Mouse (Mus musculus) thymus, postnatal 0 days (tissue): ENCODE measurements at regions not wholly inside any gene's neighbourhood (a gene's known extent, or its start where the extent isn't known, plus 50 kb on each side); places are given as distances from the start of the nearest gene placed in this dataset.

ENCODE experiments used
- DNase-seq: peaks from one replicate; pipeline ENCODE4 v3.0.0-alpha.2; 2015; ENCODE audit warnings: low spot score

DNA sequence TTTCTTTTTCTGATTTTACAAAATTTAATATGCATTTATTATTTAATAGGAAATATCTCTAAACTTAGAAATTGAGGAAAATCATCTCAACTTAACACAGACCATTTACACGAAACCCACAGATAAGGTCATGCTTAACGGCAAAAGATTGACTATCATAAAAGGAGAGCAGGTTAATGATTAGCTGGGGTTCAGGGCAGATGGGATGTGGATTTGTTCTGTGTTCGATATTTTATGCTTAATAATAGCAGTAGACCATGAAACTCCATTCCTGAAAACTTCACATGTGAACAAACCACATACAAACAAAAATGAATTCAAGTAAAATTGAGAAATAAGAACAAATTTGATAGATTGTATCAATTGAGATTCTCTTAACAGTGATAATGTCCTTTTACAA lies 160.4 kb upstream of the Serp2 start:
- no peak for DNase-seq

DNA sequence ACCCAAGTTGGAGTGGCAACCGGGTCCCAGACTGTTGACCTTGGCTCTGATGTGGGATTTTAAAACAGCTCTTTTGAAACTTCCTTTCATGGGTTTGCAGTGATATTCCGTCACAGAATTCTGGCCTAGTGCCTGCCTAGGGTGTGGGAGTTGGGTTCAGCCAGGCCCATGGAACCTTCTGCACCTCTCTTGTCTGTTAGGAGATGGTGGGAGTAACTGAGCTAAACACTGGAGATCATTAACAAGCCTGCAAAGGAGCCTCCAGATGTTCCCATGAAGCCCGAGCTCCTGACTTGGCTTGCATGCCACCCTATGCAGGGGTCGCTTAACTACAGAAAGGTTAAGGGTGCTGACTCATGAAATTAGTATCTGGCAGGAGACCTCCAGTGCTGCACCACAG lies 158.0 kb upstream of the Serp2 start:
- no peak for DNase-seq

DNA sequence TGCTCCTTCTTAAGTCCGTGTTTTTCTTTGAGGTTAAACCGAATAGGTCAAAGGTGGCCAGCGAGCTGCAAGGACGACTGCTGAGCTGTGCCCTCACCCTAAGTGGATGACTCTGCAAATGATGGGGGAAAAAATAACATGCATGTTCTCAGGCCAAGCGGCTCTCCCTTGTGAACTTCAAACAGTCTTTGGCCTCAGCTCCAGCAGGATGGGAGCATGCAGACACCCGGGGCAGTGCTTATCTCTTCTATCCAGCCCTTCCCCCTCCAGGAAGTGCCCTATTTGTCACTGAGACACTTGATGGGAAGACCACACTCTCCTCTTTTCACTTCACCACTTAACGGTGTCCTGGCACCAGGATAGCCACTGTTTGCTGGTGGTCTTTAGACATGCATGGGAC lies 157.3 kb upstream of the Serp2 start:
- no peak for DNase-seq

DNA sequence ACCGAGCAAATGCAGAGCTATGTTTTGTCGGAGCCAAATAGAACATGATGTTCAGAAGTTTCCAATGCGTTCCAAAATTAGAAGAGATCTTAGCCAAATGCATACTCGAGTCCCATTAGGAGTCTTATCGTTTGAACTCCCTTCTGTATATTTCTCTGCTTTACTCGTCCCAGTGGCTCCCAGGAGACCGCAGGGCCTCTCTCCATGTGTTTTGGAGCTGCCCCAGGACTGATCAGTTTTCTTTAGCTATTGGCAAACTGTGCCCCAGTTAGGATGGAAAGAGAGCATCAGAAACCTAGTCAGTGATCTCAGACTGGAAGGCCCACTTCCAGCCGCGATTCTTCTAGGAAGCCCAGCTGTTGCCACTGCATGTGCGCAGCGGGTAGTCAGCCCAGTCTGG lies 152.0 kb upstream of the Serp2 start:
- DNase-seq: no peak

DNA sequence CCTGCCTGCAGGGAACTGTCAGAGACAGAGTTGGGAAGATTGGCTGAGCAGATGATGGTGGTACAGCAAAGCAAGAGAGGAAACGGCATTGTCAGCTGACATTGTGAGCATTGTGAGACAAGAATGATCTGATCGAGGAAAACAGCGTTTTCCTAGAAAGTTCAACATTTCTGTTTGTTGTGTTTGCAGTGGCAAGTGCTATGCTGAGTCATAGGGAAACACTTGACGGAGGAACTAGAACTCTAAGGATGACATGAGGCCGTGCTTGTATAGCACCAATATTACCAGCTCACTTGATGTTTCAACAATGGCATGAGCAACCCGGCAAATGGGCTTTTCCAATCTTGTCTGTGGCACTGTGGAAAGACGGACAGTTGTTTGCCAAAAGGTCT lies 146.7 kb upstream of the Serp2 start:
- DNase-seq: no peak

DNA sequence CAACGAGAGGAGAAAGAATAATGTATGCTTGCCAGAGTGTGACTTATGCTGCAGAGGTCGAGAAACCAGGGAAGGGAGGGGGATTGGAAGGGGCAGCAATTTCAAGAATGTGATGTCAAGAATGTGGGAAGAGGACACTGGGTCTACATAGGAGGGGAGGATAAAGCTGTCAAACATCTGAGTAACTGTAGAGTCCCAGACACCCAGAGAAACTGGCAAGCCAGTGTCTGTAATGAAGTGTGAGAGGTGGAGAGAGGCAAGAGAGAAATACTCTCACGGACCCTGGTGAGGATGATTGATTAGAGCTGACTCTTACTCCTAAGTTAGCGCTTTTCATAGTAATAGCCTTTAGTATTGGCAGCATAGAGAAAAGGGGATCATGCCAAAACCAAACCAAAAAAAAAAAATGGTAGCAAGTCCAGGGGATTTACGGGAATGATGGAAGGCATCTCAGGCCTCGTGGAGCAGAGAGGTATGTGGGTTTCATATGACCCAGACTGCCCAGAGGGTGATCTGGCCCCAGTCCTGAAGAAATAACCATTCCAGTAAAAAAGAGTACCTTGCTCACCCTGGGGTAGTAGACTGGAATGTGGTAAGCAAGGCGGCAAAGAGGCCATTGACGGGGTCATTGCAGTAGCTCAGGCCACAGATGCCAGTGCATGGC lies 146.2 kb upstream of the Serp2 start:
- DNase-seq: no peak

DNA sequence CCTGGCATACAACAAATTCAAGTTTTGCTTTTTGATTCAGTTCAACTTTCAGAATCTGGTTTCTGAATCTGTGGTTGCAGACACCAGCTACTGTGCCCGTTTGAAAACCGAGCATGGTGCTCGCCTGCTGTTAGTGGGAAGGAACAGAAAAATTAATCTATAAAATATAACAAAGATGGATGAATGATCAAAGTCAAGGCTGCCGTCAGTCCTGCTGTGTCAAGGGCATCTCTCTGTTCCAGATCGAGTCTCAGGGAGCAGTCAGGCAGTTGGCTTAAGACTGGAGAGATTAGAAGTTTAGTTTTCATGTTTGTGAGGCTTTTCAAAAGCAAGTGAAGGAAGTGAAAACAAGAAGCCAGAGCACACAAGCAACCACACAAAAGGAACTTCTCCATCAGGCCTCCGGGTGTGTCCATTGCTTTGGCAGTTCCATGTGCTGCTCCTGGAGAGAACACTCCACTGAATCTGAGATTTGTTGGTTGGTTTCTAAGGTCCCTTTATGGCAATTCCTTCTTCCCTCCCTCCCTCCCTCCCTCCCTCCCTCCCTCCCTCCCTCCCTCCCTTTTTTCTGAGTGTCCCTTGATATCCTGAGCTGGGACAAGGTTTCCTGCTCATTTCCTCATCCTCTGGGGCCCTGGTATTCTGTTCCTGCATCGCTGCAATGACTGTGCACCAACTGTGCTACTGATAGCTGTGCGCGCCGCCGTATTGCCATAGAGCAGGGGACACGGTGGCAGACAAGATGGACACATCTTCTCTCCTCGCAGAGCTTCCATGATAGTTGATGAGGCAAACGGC lies 145.4 kb upstream of the Serp2 start:
- DNase-seq: no peak

DNA sequence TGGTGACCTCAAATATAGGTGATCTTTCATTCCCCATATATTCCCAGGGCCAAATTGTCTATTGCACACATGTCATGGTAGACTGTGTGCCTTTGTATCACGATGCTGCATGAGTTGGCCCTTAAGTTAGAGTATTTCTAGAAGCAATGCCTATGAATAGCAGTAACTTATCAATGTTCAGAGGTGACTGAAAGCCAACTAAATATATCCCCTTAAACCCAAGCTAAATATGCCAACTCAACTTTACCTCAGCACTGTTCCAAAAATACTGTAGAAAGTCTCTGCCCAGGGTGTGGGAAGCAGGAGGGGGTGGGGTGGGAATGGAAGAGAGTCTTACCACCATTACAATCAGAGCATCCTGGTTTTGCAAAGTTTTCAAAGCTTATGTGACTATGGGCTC lies 144.6 kb upstream of the Serp2 start:
- no peak for DNase-seq

DNA sequence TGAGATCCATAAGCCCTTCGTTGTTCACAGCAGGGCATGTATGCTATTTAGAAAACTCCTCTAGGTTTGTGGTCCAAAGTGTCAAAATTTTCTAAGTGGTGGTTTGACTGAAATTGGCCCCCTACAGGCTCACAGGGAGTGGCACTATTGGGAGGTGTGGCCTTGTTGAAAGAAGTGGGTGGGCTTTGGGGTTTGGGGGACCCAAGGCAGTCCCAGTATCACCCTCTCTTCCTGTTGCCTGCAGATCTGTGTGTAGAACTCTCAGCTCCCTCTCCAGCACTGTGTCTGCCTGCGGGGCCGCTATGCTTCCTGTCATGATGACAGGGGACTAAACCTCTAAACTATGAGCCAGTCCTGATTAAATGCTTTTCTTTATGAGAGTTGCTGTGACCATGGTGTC lies 144.1 kb upstream of the Serp2 start:
- DNase-seq: peak; percentile 86

DNA sequence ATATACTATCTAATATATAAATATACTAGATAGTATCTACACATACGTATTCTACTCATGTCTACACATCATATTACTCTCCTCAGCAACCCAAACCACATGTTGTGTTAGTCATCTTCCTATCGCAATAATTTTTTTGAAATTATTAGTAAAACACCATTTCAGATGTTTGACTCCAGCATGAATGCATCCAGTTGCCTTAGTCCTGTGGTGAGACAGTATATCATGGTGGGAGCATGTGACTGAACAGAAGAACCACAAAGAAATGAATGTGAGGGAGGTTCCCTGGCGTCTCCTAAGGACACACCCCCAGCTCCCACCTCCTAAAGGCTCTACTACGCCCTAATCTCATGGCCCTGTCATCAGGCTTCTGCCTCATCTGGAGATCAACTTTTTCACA lies 143.5 kb upstream of the Serp2 start:
- DNase-seq: no peak

DNA sequence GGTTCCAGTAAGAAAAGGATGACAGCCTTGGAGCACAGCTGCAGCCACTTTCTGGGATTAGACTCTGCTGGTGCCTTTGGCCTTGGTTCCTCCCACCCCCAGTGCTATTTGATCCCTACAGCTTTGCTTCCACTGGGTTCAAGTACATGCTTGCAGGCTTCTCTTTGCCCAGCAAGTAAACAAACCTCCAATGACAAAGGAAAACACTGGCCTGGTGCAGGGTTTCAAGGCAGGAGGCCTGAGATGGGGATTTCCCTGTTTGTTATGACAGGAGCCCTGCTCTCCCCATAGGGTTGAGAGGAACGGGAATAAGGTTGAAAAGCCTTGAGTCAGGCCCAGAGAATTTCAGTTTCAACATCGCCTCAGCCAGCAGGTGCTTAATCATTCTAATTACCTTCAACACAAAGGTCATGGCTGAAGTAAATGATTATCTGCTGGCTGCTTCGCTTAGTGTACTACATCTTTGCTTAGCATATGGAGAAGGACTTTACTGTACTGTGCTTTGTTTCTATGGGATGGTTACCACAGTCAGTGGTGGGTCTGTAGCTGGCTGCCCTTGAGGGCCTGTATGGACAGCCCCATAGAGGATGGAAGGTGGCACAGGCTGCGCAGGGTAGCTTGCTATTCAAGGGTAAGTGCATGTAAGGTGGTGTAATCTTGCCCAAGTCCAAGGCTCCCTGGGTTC lies 142.2 kb upstream of the Serp2 start:
- DNase-seq: no peak

DNA sequence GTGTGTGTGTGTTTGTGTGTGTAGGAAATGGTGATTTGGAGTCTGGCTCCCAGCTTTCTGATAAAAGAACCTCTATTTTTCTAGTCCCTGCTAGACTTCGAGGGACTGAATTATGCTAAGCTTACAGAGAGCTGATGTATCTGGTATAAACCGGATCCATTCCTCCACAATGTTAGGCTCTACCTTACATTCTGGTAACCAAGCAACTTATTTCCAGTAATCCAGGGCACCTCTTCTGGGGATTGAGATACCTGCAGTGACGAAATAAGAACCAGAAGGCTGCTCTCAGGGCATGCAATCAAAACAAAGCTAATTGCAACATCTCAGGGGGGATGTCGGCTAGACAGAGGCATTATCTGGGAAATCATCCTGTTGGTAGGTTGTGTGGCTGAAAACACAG lies 140.0 kb upstream of the Serp2 start:
- DNase-seq: no peak

DNA sequence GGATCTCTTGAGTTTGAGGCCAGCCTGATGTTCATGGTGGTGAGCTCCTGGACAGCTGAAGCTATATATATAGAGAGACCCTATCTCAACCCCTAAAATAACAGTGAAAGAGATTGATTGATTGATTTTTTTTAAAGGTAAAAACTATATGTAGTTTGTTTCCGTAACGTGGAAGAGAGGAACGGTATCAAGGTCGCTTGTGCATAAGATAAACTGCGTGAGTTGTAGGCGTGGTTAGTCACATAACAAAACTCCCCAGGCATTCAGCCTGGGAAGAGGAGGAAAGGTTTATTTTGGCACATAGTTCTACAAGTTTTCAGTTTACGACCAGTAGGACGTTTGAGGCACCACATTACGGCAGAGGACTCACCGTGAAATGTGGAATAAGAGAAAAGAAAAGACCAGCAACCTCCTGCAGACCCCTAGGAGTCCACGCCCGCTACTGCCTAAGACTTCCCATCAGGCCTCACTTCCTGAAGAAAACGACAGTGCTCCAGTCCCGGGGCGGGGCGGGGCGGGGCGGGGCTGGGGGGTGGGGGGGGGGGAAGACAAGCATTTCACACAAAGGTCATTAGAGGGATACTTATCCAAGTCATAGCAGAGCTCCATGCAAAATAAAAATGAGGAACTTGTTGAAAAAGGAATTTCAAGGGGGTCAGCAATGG lies 139.1 kb upstream of the Serp2 start:
- no peak for DNase-seq

DNA sequence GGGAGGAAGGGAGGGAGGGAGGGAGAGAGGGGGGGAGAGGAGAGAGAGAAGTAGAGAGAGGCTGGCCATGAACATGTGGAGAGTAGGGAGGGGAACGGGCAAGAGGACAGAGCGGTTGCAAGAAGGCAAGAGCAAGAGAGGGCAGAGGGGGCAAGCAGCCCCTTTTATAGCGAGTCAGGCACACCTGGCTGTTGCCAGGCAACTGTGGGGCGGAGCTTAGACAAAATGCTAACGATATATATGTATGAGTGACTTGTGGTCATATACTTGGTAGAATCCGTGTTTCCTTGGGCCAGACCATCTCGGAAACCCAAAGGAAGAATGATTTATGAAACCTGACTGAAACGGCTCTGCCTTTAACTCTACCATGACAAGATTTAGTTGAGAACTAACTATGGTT lies 138.2 kb upstream of the Serp2 start:
- peak; percentile 51 for DNase-seq

DNA sequence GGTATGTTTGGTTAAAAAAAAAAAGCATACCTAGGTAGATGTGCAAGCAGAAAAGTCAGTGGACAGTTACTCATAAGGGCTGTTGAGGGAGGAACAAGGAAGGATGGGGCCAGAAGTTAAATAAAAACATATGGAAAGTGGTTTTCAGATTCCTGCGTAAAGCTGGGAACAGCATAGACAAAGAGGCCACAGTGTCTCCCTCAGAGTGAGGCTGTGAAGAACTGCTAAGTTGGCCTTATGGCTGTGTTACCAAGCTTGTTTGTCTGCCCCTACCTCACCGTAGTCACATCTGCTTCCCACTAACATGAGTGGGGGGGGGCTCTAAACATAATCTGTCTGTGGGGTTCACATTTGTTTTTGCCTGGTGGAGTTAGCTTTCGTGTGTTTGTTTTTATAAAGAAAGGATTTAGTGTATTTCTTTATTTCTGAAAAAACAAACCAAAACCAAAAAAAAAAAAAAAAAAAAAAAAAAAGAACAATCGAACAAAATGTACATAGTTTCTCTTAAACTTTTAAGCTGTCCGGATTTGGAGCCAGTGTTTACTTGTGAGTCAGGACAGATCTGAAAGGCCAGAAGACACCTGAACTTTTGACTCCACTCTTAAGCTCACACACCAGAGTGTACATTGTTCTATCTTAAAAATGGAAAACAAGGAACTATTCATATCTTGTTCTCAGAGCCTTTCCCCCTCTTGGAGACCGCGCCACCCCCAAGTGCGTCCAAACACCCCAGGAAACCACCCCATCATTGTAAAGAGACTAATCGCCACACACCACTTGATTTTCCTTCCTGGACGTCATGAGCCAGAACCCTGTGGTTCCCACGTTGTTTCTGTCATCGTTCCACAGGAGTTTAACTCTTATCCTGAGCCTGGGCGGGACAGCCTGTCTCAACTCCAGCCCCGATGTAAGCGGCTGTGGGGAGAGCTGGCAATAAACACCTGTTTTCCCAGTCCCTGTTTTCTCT lies 136.9 kb upstream of the Serp2 start:
- no peak for DNase-seq

DNA sequence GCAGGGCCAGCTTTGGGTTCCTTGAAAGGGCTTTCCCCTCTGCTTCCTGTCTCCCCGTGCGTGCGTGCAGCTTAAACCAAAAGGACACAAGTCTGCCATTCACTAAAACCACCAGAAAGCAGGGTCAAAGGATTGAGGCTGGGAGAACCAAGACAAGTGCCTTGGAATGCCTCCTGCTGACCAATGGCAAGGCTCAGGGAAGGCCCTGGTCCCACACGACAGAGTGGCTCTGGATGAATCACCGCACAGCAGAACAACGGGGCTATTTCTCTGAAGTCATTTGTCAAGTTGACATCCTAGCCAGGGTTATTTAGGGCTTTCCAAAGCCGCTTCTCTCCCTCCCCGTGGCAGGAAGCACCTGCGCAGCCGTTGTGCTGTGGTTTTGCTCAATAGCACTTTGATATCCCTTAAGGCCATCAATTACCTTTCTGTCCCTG lies 131.3 kb upstream of the Serp2 start:
- peak; percentile 85 for DNase-seq

DNA sequence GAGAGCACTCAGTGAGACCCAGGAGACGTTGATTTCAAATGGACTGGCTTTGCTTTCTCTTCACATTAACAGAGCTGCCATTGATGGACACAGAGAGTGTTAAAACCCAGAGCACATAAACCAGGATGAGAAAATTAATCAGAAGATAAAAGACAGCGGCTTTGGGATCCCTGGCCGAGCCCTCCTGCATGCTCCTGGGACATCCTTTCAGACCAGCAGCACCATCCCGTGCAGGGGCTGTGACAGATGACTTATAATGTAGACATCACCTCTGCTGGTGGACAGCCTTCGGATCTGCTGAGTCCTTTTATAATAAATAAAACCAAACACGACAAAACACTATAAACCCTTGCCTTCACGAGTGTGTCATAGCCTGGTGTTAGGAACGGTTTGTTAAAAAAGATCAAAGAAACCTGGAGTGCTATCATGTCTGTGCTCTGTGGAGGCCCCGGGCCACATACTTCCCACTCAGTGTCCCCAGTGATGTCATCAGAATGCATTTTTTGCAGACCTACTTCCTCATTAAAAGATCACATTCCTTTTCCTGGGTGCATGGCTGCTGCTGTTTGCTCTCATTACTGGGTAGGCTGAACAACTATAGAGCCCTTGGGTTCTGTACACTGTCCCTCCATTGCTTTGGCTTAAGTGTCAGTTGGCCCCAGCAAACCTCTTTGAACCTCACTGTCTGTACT lies 130.2 kb upstream of the Serp2 start:
- no peak for DNase-seq

DNA sequence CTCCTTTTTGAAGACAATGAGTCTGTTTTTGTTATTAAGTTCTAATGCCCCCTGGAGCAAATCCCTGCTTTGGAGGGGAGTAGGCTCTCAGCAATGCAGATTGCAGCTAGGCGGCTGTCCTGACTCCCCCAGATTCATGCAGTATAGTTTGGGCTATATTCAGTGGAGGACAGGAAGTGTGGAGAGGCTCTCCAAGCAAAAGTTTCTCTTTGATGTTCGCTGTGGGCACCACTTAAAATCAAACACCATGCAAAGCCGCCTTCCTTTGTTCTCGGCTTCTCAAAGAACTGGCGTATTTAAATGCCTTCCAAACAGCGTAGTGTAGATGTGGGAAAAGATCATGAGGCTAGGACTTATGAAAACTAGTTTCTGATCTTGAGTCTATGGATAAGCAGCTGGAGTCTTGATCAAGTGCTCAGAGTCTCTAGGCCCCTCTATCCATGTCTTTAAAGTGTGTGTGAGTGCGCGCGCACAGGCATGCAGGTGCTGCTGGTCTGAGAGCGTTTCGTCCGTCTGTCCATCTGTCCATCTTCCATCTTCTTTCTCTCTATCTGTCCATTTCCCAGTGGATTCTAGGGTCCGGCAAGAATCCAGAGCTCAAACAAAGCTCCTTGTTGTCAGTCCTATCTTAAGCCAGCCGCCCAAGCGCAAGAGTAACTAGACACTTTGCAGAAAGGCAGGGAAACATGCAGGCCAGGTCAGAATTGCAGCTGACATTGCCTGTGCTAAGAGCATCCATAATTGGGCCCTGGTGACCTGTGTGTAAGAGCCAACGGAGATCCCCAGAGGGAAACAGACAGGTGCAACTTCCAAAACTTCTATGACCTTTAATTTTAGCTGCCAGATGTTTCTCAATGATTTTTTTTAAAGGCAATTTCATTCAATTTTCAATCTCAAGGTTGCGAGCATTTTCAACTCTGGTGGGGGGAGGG lies 129.4 kb upstream of the Serp2 start:
- peak; percentile 41 for DNase-seq

DNA sequence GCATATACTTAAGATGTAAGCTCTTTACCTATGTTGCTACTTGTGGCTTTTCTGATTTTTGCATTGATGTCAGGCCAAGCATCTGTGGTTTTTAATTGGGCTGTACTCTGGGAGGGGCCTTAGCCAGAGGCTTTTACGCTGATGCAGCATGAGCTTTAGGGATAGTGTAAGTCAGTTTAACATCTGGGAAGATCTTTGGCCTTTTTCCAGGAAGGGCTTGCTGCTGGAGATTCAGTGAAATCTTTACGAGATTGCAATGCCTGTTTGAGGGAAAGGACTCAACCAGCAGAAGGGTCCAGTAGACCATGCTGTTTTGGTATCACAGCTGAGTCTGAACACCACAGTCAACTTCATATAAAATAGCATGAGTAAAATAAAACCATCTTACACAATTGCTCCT lies 127.6 kb upstream of the Serp2 start:
- DNase-seq: no peak
